Mouse (Mus musculus): ENCODE data around the gene Zmynd19.

GRCm38 (mm10) chr2:24923561-24923960 lies 26.0 kb upstream of the Zmynd19 start:
- TF ChIP-seq CTCF (IDR thresholded peaks at IDR 0.05; ENCODE audit: control insufficient read depth, insufficient read depth, low read length) = 0 out of 2 replicates have a peak, but pooled peaks have one; percentile 9
- no peak for TF ChIP-seq POLR2A (IDR thresholded peaks at IDR 0.05; ENCODE audit: borderline replicate concordance, control insufficient read depth, low read depth, low read length)

Data from bone marrow, adult 2 months (tissue).